Mouse (Mus musculus) kidney, postnatal 4 days (tissue): ENCODE measurements around the gene Gm10837.
"Not testable (repeated sequence)": the region's sequence is repeated elsewhere in the genome, so short reads cannot be mapped to it uniquely, and the experiment has no call there.

ENCODE experiments used
- DNase-seq, 2 experiments: peaks; one replicate each; pipeline ENCODE4 v3.0.0; 2021; ENCODE audit warnings: mixed read lengths in 2 of 2

The Gm10837 gene

DNA sequence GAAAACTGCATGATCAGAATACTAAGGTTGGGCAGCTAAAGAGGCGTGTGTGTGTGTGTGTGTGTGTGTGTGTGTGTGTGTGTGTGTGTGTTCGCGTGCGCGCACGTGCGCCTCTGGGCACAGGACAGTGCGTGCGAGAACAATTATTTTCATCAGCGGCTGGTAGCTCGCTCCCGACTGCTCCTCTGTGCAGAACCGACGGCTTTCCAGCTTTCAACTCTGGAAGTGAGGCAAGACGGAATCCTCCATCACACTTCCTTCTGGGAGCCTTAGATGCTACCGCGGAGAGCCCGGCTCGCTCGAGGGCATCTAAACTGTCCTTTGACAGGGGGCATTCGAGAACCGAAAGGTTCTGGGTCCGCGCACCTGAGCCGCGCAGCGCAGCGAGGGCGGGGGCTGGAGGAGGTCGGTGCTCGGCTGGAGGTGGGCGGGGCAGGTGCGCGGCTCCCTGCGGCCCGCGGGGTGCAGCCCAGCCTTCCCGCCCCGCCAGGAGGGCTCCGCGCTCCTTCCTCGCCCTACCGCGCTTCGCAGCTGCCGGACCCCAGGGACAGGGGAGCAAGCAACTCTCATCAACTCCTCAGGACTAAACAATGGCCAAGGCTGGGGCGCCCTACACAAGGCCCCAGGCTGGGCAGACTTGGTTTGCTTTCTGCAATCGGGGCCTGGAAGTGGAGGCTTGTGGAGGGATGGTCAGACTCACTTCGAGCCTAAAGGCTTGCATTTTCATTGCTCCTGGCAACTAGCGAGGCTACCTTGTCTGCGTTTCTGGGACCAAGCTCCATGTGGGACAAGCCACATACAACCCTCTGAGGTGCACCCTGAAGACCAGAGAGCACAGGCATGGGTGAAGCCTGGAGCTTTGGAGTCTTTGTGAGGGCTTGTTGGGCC lies at the start of gene Gm10837:
Gene Gm10837, plus strand, starts transcription at position 146 of the 888 bp plus-strand sequence.
- DNase-seq: peak in 1 of 2 experiments; percentile 12

GRCm38 (mm10) chr14:122449601-122450495 lies 40.5 kb upstream of the Gm10837 start:
- DNase-seq: no peak

DNA sequence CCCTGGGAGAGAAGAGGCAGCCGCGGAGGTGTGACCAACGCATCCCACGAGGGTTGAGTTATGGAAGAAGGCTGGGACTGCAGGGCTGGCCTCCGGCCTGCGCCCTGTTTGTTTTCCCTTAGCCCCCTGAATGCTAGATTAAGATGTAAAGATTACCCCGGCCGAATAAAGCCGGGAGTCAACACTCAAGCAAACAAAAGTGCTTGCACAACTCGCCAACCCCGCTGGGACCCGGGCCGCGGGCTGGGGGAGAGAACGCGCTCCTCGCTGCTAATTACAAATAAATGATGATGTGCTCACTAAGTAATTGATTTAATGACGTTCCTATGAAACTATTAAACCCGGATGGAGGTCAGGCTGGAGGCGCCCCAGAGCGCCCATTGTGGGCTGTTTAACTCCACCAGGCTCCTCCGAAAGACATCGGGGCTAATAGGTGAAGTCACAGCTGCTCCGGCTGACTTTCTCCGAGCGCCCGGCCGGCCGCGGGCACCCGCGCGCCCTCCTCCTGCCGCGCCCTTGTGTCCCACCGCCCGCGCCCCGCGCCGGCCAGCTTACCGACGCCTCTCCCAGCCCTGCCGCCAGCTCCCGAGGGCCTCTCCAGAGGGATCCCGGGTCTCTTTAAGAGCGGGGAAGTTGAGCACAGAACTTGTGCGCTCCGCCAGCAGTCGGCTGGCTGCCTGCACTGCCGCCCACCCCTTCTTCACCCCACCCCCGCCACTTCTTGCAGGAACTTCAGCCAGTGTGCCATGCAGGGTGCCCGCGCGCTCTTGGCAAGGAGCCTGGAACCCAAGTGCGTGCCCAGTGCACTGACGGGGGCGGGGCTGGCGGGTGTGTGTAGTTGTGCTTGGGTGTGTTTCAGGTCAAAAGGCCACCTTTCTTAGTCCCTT lies 39.6 kb upstream of the Gm10837 start, which contains the start of gene Gm5089:
Gene Gm5089, minus strand, starts transcription at position 620 of the 887 bp plus-strand sequence.
- DNase-seq: peak; percentile 44 to 59

DNA sequence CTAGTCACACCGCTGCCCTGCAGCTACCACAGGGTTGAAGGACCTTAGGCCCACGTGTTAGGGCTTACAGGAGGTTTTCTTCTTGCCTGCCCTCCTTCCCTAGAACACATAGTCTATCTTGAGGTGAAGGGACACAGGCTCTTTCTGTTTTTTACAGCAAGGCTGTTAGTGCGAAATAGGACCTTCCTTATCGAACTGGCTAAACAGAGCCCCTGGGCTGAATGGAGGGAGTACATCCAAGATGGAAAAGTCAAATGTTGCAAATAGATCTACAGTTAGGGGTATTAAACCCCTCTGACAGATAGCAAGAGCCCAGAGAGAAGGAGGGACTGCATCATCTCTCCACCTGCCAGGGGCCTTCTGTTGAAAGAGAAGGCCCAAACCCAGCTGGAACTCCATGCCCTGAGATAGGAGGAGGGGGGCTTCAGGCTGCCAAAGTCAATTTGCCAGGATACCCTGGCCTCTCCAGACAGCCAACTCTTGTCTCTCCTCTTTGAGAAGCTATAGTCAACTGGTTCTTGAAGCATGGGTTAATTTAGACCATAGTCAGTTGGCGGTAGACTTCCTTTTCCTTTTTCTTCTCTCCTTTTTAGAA lies 38.7 kb upstream of the Gm10837 start:
- no peak for DNase-seq

GRCm38 (mm10) chr14:122452701-122453387 lies 37.5 kb upstream of the Gm10837 start:
- no peak for DNase-seq

DNA sequence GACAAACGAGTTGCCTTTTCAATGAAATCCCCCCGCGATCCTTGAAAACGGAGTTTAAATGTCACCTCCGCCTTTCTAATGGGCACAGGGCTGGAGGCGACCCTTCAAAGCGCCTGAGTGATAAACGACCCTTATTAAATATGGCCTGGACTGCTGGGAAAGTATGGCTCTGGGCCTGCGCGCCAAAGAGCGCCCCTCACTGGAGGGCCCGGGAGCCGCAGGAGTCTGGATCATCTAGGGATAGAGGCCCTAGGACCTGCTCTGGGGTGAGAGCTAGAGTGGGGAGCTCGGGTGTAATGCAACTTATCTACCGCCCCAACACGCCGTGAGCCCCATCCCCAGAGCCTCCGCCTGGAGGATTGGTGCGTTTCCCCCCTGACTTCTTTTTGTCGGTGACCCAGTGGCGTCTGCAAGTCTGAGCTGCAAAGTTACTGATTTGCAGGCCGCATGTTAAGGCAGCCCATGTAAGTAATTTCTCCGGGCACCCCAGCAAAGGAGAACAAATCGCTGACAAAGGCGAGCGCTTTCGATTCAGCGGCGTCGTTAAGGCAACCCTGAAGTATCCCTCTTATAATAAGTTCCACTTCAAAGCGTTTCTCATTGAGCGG lies 36.9 kb upstream of the Gm10837 start:
- DNase-seq: peak; percentile 43 to 49

DNA sequence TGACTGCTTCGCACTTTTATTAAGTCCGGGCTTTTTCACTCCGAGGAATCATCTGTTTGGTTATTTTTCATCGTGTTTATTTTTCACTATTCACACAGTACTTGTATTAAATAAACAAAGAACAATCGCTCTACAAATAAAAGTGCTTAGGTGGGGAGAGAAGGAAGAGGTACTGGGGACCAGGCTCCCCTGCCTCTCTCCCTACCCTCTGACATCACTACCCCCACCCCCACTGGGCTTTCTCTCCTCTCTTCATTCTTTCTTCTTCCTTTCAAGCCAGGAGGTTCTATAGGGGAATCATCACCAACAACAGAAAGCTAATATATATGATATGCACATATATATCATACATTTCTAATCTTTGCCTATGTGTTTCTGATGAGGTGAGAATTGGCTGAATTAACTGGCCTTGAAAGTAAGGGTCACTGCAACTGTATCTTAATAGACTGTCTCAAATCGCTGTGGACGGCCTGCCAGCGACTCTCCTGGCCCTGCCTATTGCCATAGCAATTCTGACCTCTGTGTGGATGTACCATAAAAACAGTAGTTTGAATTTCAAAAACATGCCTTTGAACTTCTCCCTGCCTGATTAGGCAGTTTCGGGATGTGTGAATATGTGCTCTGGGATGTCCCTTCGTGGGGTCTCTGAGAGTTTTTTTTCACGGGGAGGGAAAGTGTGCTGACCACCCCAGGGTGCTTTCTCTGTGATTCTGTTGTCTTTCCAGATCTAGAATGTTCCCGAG lies 36.2 kb upstream of the Gm10837 start:
- no peak for DNase-seq

DNA sequence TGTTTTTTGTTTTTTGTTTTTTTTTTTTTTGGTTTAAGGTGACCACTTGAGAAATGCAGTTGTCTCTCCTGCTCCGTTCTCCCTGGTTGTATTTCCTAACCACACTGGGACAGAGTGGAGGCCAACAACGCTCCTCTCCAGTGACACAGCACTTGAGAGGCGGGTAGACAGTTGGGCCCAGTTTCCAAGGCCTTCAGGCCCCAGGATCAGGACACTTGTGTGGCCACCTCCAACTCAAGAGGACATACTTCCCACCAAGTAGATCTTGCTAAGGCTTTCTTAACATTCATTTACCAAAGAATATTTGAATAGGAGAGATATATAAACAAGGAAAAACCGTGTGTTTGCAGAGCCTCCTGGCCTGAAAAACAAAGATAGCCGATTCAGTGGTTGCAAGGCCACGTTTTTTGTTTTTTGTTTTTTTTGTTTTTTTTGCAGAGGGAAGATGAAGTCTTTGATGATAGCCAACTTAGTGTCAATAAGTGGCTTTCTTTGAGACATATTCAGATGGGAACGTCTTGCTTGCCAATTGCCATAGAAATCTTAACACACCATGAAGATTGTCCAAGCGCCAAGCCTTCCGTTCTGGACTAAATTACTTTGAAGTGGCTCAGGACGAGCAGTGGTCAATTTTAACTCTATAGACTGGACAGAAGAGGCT lies 35.4 kb upstream of the Gm10837 start:
- DNase-seq: no peak

DNA sequence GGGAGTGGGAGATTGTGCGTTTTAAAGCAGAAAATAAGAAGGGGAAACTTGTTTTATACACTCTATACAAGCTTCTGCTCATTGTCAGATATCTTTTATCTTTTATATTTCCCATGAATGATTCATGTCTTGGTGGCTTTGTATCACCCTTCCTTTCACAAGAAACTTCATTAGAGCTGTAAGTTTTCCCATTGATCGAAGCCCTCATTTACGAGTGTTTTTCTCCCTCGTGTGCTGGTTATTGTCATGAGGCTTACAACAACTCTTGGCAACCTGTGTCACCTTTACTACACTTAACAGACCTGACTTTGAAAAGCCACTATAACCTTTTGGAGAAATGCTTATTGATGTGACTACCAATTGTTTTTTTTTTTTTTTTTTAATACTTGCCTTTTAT lies 34.8 kb upstream of the Gm10837 start:
- no peak for DNase-seq

- not testable (repeated sequence) for DNase-seq
Observed at GRCm38 (mm10) chr14:122459332-122459731, 31.1 kb upstream of the Gm10837 start.

- DNase-seq: no peak
Observed at GRCm38 (mm10) chr14:122459776-122460175, 30.6 kb upstream of the Gm10837 start.

- DNase-seq: no peak
Observed at GRCm38 (mm10) chr14:122460226-122460625, 30.2 kb upstream of the Gm10837 start.

- no peak for DNase-seq
Observed at GRCm38 (mm10) chr14:122461500-122461899, 28.9 kb upstream of the Gm10837 start.

DNA sequence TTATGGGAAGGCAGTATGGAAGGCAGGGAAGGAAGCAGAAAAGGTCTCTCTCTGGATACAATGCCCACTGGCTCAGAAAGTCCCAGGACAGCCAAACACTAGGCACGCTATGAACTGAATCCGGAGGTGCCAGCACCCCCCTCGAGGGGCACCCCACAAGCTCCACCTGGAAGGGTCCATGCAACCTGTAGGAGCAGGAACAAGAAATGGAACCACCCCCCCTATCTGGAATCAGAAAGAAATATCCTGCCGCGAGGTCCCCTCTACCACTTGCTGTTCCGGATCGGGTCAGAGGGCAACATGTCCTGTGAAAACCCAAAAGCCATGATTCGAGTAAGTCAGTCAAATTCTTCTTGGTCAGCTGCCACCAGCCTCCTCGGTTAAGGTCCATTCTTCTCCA lies 28.4 kb upstream of the Gm10837 start:
- no peak for DNase-seq

- no peak for DNase-seq
Observed at GRCm38 (mm10) chr14:122462689-122463079, 27.7 kb upstream of the Gm10837 start.

DNA sequence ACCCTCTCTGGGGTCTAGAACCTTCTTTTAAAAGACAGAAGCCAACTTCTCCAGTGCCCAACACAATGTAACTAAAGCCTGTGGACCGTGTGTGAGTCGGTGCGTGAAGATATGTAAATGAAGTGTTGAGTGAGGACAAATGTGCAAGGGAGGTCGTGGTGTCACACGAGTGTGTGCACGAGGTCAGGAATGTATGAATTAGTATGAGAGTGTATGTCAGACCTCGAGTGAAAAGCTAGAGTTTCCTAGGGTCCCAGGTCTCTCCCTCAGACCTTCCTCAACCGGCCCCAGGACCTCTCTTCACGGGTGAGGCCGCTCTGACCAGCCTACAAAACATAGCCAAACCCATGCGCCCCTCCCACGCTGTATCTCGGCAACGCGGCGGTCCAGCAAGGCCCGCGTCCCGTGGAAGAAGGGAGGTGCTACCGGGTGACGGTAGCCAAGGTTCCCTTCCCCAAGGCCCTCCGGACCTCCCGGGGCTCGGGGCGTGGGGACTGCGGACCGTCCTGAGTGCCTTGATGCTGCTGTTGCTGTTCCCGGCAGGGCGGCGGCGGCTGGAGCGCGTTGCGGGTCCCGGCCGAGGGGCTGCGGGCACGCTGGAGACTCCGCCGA lies 27.2 kb upstream of the Gm10837 start:
- no peak for DNase-seq

GRCm38 (mm10) chr14:122463734-122464341 lies 26.5 kb upstream of the Gm10837 start:
- DNase-seq: peak in 1 of 2 experiments; percentile 61

- DNase-seq: peak in 1 of 2 experiments; percentile 32
Observed at GRCm38 (mm10) chr14:122464351-122464762, 26.0 kb upstream of the Gm10837 start.
